Mouse (Mus musculus): Measurements from ENCODE around the gene Ppp2r3a.

Gene Ppp2r3a

GRCm38 (mm10) chr9:101152872-101153271, 98.7 kb downstream of the Ppp2r3a start:
- no peak for DNase-seq (ENCODE audit: low spot score)

GRCm38 (mm10) chr9:101143635-101144034, 108.0 kb downstream of the Ppp2r3a start:
- no peak for DNase-seq (ENCODE audit: low spot score)

- no peak for DNase-seq (ENCODE audit: low spot score)
Measured at GRCm38 (mm10) chr9:101114182-101114884, 137.3 kb downstream of the Ppp2r3a start.

GRCm38 (mm10) chr9:101113317-101113716, 138.3 kb downstream of the Ppp2r3a start:
- no peak for DNase-seq (ENCODE audit: low spot score)

GRCm38 (mm10) chr9:101110013-101110412, 141.6 kb downstream of the Ppp2r3a start:
- DNase-seq (ENCODE audit: low spot score): peak; percentile 37

- no peak for DNase-seq (ENCODE audit: low spot score)
Measured at GRCm38 (mm10) chr9:101107386-101107785, 144.2 kb downstream of the Ppp2r3a start.

- DNase-seq (ENCODE audit: low spot score): no peak
Measured at GRCm38 (mm10) chr9:101105735-101106134, 145.9 kb downstream of the Ppp2r3a start.

- DNase-seq (ENCODE audit: low spot score): no peak
Measured at GRCm38 (mm10) chr9:101104931-101105330, 146.7 kb downstream of the Ppp2r3a start.

GRCm38 (mm10) chr9:101102288-101102687, 149.3 kb downstream of the Ppp2r3a start:
- no peak for DNase-seq (ENCODE audit: low spot score)

- DNase-seq (ENCODE audit: low spot score): no peak
Measured at GRCm38 (mm10) chr9:101101547-101101946, 150.0 kb downstream of the Ppp2r3a start.

GRCm38 (mm10) chr9:101100163-101100562, 151.4 kb downstream of the Ppp2r3a start:
- no peak for DNase-seq (ENCODE audit: low spot score)

- no peak for DNase-seq (ENCODE audit: low spot score)
Measured at GRCm38 (mm10) chr9:101099445-101099844, 152.2 kb downstream of the Ppp2r3a start.

GRCm38 (mm10) chr9:101097542-101097941, 154.1 kb downstream of the Ppp2r3a start:
- no peak for DNase-seq (ENCODE audit: low spot score)

GRCm38 (mm10) chr9:101096461-101096860, 155.1 kb downstream of the Ppp2r3a start:
- no peak for DNase-seq (ENCODE audit: low spot score)

GRCm38 (mm10) chr9:101095425-101095824, 156.2 kb downstream of the Ppp2r3a start:
- no peak for DNase-seq (ENCODE audit: low spot score)

- no peak for DNase-seq (ENCODE audit: low spot score)
Measured at GRCm38 (mm10) chr9:101083728-101084127, 167.9 kb downstream of the Ppp2r3a start.

GRCm38 (mm10) chr9:101080046-101080685, 171.4 kb downstream of the Ppp2r3a start:
- DNase-seq (ENCODE audit: low spot score): no peak

GRCm38 (mm10) chr9:101078579-101078978, 173.0 kb downstream of the Ppp2r3a start:
- no peak for DNase-seq (ENCODE audit: low spot score)

GRCm38 (mm10) chr9:101077486-101077885, 174.1 kb downstream of the Ppp2r3a start:
- DNase-seq (ENCODE audit: low spot score): no peak

GRCm38 (mm10) chr9:101076095-101076875, 175.3 kb downstream of the Ppp2r3a start:
- no peak for DNase-seq (ENCODE audit: low spot score)

GRCm38 (mm10) chr9:101075694-101076093, 175.9 kb downstream of the Ppp2r3a start:
- DNase-seq (ENCODE audit: low spot score): no peak

- no peak for DNase-seq (ENCODE audit: low spot score)
Measured at GRCm38 (mm10) chr9:101075091-101075581, 176.5 kb downstream of the Ppp2r3a start.

Data from testis, postnatal 10 days (tissue).